Mouse (Mus musculus) kidney, embryonic 14.5 days (tissue): ENCODE data around the gene Hmbs. TPM values are rescaled to one million over a fixed set of nuclear protein-coding genes. Genes with fewer than 3 reads are reported as not detected.
"Not testable (repeated sequence)": the region's sequence is repeated elsewhere in the genome, so short reads cannot be mapped to it uniquely, and the experiment has no call there.

Source experiments
- ATAC-seq: fragments of 200-750 bp; cut with Nextera tagmentation; 2 replicates; pipeline ENCODE4 v1.8.0; 2017; ENCODE audit warnings: moderate number of reproducible peaks, mild to moderate bottlenecking, moderate TSS enrichment, moderate library complexity; ENCODE audit not compliant: low FRiP score, low TSS enrichment
- H3K27ac ChIP-seq: fragments of 300-500 bp; sonication (generic); 2 replicates; pipeline ENCODE4 v1.5.1; 2014; ENCODE audit warnings: low read depth, mild to moderate bottlenecking, low read length, moderate library complexity, mixed read lengths
- H3K27me3 ChIP-seq: fragments of 300-500 bp; sonication (generic); 2 replicates; pipeline ENCODE4 v1.6.1; 2014; ENCODE audit warnings: mild to moderate bottlenecking, low read length; ENCODE audit not compliant: control insufficient read depth, insufficient read depth
- H3K36me3 ChIP-seq: fragments of 300-500 bp; sonication (generic); 2 replicates; pipeline ENCODE4 v1.6.1; 2014; ENCODE audit warnings: low read length, mixed read lengths; ENCODE audit not compliant: control insufficient read depth, insufficient read depth
- H3K4me1 ChIP-seq: fragments of 300-500 bp; sonication (generic); 2 replicates; pipeline ENCODE4 v1.6.1; 2014; ENCODE audit warnings: low read length, mixed read lengths; ENCODE audit not compliant: control insufficient read depth, insufficient read depth
- H3K4me2 ChIP-seq: fragments of 300-500 bp; sonication (generic); replicated peaks from 2 replicates; pipeline ENCODE4 v1.6.1; 2014; ENCODE audit warnings: low read depth, mild to moderate bottlenecking, low read length
- H3K4me3 ChIP-seq: fragments of 300-500 bp; sonication (generic); 2 replicates; pipeline ENCODE4 v1.5.1; 2014; ENCODE audit warnings: mild to moderate bottlenecking, low read length
- H3K9ac ChIP-seq: fragments of 300-500 bp; sonication (generic); 2 replicates; pipeline ENCODE4 v1.6.1; 2014; ENCODE audit warnings: low read depth, mild to moderate bottlenecking, low read length, moderate library complexity
- H3K9me3 ChIP-seq: fragments of 300-500 bp; sonication (generic); 2 replicates; pipeline ENCODE4 v1.6.1; 2016; ENCODE audit warnings: low read length; ENCODE audit not compliant: control insufficient read depth
- WGBS: fragments of 180-500 bp; shearing (Covaris S2); extraction: QIAGEN DNeasy Blood & Tissue Kit; methylation state at CpG from one replicate; pipeline ENCODE4 v1.1.7; 2014; 5-methylcytosine and 5-hydroxymethylcytosine counted together
- polyA plus RNA-seq: library from polyadenylated mRNA; unstranded; fragments of >200 nt; fragmentation: Nextera tagmentation; extraction: Ambion mirVana; gene quantifications from 2 replicates; pipeline ENCODE4 v1.2.1, GENCODE M21; 2014

Hmbs gene
- polyA plus RNA-seq, 1 experiment from 2014 or later = 136 TPM

DNA sequence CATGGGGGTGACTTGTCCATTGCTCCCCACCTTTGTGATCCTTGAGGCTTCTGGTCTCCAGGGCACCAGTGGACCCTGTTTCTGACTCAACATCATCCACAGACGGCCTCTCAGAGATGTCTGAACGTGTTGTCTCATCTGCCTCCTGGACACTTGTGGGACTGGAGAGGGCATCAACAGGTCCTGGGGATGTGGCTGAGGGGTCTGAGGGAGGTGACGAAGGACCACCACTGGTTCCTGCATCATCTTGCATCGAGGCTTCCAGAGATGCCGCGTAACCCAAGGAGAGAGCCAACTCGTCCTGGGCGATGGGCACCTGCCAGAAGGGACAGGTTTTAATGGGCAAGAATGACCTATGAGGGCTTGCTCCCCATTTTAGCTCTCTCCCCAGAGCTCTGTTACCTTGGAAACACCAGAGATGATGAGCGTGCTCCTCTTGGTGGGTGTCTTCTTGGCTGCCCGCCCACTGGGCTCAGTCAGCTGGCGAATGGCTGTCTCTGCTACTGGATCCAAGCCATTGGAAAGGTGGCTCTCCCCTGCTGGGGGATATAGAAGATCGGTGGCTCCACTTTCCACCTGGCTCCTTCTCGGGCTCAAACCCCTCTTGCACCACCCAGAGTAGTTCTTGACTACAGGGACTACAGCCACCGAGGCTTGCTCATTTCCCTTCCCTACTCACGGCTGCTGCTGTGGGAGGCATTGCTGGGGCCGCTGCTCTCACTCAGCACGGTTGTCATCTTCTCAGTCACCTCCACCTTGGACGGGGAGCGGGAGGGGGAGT lies 30.4 kb downstream of the Hmbs start:
- WGBS = 80% methylated on average over 19 of the region's 19 CpGs
- H3K36me3 ChIP-seq = peaks cover 38% of the 10 kb centered on the region
- no peak for ATAC-seq

DNA sequence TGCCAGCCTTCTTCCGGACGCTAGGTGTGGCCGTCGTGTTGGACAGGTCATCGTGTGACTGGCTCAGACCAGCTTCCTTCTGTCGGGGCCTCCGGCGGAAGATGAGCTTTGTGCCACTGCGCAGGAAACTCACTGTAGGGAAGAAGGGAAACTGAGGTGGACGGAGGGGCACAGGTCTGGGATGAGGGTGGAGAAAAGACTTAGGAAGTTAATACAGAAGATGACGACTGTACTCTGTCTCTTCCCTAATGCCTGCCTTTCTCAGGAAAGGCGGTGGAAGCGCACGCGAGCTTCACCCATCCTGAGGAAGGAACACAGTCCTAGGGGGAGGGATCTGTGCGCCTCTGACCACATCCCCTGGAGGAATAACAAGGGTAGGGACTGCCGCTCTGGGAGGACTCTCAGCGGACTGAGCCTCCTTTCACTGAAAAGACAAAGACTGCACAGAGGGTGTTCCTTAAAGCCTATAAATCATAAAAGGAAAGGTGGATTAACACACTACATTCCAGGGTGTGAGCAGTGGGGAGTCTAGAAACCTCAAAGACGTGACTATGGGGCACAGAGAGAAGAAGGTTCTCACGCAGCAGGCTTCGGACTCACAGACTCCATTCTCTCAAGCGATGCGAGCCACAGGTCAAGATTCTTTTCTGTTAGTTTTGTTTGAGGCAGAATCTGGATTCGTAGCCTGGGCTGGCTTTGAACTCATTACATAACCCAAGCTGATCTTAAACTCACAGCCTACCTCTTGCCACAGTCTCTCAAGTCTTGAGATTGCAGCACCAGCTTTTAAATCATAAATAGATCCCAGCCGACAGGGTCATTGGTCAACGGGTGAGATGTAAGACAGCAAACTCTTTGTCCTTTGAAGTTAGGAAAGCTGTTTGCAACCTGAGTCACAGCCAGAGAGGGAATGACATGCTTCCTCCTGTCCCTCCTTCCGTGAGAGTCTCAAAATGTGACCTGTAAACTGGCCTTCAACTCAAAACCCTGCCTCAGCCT lies 32.6 kb downstream of the Hmbs start:
- ATAC-seq = peak; percentile 78
- WGBS = 15% methylated on average over 27 of the region's 27 CpGs
- Histone ChIP-seq H3K4me2 (peak overlapping the region; percentile 29; the same call in 1 of the 2 replicates), H3K36me3 (peaks cover 33% of the 10 kb centered on the region), H3K27me3 (no peaks in the 10 kb centered on the region), H3K4me3 (no peak overlapping the region), H3K9me3 (no peaks in the 10 kb centered on the region), H3K27ac (peak overlapping the region; percentile 59), H3K9ac (peak overlapping the region; percentile 40; the same call in 1 of the 2 replicates), H3K4me1 (peaks cover 11% of the 10 kb centered on the region)

More for the DNA sequence above, 30.4 kb downstream of the Hmbs start:
- H3K4me1 ChIP-seq = peaks cover 18% of the 10 kb centered on the region
- H3K9ac ChIP-seq = no peak overlapping the region
- no peak overlapping the region for H3K27ac ChIP-seq
- no peak overlapping the region for H3K4me2 ChIP-seq
- H3K27me3 ChIP-seq = no peaks in the 10 kb centered on the region
- H3K9me3 ChIP-seq = no peaks in the 10 kb centered on the region
- no peak overlapping the region for H3K4me3 ChIP-seq

DNA sequence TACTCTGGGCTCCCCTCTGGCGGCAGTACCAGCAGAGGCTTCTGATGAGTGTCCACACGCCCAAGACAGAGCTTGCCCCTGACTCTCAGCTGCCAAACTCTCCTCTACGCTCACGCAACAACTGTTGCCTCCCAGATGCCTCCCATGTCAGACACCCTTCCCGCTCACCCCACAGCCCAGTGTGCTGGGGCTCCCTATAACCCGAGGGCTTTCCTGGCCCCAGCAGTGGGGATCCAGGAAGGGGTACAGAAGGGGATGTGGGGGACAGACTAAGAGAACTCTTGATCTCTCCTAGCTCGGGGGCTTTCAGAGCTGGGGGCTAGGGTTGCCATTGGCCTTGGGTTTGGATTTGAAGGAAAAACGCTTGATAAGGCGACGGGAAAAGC lies 33.3 kb downstream of the Hmbs start:
- ATAC-seq = no peak
- peak overlapping the region; percentile 29; the same call in 1 of the 2 replicates for H3K4me2 ChIP-seq
- peaks cover 11% of the 10 kb centered on the region for H3K4me1 ChIP-seq
- peaks cover 27% of the 10 kb centered on the region for H3K36me3 ChIP-seq
- WGBS = 40% methylated on average over 10 of the region's 10 CpGs
- no peak overlapping the region for H3K4me3 ChIP-seq
- peak overlapping the region; percentile 8; the same call in 1 of the 2 replicates for H3K9ac ChIP-seq
- H3K27ac ChIP-seq = 0 out of 2 replicates have a peak overlapping the region, but pooled peaks have one; percentile 59
- no peaks in the 10 kb centered on the region for H3K27me3 ChIP-seq
- no peaks in the 10 kb centered on the region for H3K9me3 ChIP-seq

DNA sequence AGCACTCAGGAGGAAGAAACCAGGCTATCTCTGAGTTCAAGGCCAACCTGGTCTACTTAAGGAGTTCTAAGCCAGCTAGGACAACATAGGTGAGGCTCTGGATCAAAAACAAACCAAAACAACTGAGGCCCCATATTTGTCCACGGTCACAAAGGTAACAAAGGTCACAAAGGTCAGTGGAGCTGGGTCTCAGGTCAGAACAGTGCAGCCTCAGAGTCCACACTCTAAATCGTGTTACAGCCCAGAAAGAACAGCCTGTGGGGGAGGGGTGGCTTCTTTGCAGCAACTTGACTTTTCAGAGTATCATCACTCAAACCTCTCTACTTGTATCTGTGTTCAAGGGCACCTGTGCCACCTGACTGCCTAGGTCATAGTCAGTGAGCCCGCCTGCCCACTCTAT lies 34.3 kb downstream of the Hmbs start:
- WGBS = 61% methylated on average over 3 of the region's 3 CpGs
- Histone ChIP-seq H3K27ac (no peak overlapping the region), H3K4me3 (no peak overlapping the region), H3K4me2 (no peak overlapping the region), H3K4me1 (peaks cover 11% of the 10 kb centered on the region), H3K9ac (no peak overlapping the region; the same call in 1 of the 2 replicates), H3K27me3 (no peaks in the 10 kb centered on the region), H3K36me3 (peaks cover 17% of the 10 kb centered on the region), H3K9me3 (no peaks in the 10 kb centered on the region)
- no peak for ATAC-seq

DNA sequence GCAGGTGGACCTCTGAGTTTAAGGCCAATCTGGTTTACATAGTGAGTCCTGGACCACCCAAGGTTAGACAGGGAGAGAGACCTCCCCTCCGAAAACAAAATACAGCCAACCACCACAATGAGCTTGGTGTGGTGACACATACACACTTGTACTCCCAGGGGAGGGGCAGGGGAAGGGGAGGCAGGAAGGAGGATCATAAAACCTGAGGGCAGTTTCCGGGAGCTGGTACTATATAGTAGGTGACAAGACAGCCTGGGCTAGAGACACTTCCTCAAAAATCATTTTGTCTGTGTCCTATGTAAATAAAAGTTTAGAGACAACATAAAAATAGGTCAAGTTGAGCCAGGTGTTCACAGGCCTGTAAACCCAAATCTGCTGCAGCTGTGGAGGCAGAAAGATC lies 36.8 kb downstream of the Hmbs start:
- WGBS = 73% methylated on average over 2 of the region's 2 CpGs
- peaks cover 16% of the 10 kb centered on the region for H3K4me1 ChIP-seq
- no peak overlapping the region for H3K4me2 ChIP-seq
- no peak for ATAC-seq
- no peak overlapping the region for H3K4me3 ChIP-seq
- H3K9me3 ChIP-seq = no peaks in the 10 kb centered on the region
- H3K36me3 ChIP-seq = peaks cover 5% of the 10 kb centered on the region
- no peak overlapping the region for H3K27ac ChIP-seq
- no peaks in the 10 kb centered on the region for H3K27me3 ChIP-seq
- H3K9ac ChIP-seq = no peak overlapping the region

DNA sequence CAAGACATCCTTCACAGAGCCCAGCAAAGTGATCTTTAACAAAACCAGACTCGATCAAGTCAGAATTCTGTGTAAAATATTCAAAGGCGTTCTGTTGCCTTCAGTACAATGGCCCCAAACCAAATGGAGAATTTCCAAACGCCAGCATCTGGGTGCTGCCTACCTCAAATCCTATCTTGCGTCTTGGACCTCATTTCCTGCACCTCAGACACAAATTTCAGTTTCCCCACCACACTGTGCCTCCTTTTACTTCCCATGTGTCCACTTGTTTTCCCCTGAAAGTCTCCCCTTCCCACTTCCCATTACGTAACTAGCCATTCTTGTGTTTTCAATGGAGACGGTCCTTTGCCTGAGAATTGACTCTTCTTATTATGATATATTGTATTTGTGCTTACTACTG lies 37.5 kb downstream of the Hmbs start:
- no peak overlapping the region for H3K4me2 ChIP-seq
- ATAC-seq = no peak
- H3K4me1 ChIP-seq = peaks cover 14% of the 10 kb centered on the region
- 87% methylated on average over 6 of the region's 6 CpGs for WGBS
- no peak overlapping the region for H3K9ac ChIP-seq
- no peak overlapping the region for H3K4me3 ChIP-seq
- H3K36me3 ChIP-seq = peaks cover 12% of the 10 kb centered on the region
- no peaks in the 10 kb centered on the region for H3K9me3 ChIP-seq
- H3K27ac ChIP-seq = no peak overlapping the region
- H3K27me3 ChIP-seq = no peaks in the 10 kb centered on the region

DNA sequence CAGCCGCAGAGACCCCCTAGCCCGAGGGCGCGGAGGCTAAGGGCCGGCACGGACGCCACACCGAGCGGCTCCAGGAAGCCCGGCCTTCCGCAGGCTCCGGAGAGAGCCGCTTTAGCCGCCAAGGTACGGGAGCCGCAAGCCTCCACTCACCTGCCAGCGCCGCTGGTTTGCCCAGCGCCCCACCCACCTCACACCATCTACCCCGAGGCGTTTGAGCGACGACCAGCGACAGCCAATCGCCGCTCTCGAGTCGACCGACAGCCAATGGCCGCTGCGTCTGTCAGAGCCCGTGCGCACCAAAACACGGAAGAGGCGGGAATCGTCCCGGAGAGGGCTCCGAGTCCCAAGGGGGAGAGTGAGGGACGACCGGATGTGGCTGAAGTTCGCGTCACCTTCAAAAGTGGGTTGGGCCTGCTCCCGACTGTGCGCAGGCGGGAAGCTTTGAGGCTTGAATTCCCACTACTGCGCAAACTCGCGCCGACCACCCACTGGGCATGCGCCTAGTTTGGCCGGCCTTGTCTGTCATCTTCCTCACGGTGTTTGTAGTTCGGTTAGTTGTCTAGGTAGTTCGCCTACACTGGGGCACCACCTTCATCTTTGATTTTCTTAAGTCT lies 38.5 kb downstream of the Hmbs start, which contains the start of gene Hinfp:
TSS of gene Hinfp (minus strand) at position 206 of the 614 bp plus-strand sequence.
- H3K4me1 ChIP-seq = peaks cover 6% of the 10 kb centered on the region; the same call in 1 of the 2 replicates

DNA sequence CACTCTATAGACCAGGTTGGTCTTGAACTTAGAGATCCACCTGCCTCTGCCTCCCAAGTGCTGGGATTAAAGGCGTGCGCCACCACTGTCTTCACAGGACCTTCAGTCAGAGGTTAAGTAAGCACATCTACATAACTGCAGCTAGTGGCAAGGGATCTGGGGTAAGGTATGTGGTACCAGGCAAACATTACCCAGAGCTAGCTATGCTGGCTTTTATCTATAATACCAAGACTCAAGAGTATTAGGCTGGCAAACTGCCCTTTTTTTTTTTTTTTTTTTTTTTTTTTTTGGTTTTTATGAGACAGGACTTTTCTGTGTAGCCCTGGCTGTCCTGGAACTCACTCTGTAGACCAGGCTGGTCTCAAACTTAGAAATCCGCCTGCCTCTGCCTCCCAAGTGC lies 44.0 kb downstream of the Hmbs start:
- H3K4me1 ChIP-seq, H3K9me3 ChIP-seq, H3K27me3 ChIP-seq, ATAC-seq, H3K27ac ChIP-seq, H3K9ac ChIP-seq, H3K4me3 ChIP-seq, H3K4me2 ChIP-seq: not testable (repeated sequence)
- WGBS = 96% methylated on average over 3 of the region's 3 CpGs
- H3K36me3 ChIP-seq = peaks cover 70% of the 10 kb centered on the region

More for the DNA sequence above, 38.5 kb downstream of the Hmbs start, which contains the start of gene Hinfp:
- H3K36me3 ChIP-seq = peaks cover 21% of the 10 kb centered on the region
- H3K9me3 ChIP-seq = no peaks in the 10 kb centered on the region
- ATAC-seq = peak; percentile 99
- under 1% methylated on average over 52 of the region's 54 CpGs for WGBS
- H3K4me2 ChIP-seq = peak within 1 kb of the TSS; percentile 49
- H3K4me3 ChIP-seq = peak within 1 kb of the TSS; percentile 96
- no peaks in the 10 kb centered on the region for H3K27me3 ChIP-seq
- peak within 1 kb of the TSS; percentile 90 for H3K9ac ChIP-seq
- H3K27ac ChIP-seq = peak within 1 kb of the TSS; percentile 43; the same call in 1 of the 2 replicates
